Mouse (Mus musculus) activated CD4-positive, CD25-positive, alpha-beta regulatory T cell, adult 4 months (primary cell): ENCODE data around the gene Gm21972. TPM values are rescaled to one million over a fixed set of nuclear protein-coding genes. Genes with fewer than 3 reads are reported as not detected.

Experiments used
- ATAC-seq: one replicate; pipeline ENCODE4 v1.8.0; 2017
- polyA plus RNA-seq, 2 experiments: library from polyadenylated mRNA; unstranded; fragments of 100-300 nt; shearing (Covaris generic); gene quantifications; one replicate each; pipeline ENCODE4 v1.2.1; 2017

Gm21972 gene
- polyA plus RNA-seq, 2 experiments from 2014 or later: not detected

DNA sequence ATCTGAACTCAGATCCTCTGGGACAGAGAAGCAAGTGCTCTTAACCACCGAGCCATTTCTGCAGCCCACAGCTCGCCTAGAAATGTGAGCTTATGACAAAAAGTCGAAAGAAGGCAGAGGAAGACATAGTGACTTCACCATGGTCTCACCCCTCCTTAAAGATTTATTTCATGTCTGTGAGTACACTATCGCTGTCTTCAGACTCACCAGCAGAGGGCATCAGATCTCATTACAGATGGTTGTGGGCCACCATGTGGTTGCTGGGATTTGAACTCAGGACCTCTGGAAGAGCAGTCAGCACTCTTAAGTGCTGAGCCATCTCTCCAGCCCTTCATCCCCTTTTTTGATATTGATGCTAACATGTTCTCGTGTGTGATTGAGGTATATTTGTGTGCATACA is 41.2 kb downstream of the Gm21972 start:
- no peak for ATAC-seq

DNA sequence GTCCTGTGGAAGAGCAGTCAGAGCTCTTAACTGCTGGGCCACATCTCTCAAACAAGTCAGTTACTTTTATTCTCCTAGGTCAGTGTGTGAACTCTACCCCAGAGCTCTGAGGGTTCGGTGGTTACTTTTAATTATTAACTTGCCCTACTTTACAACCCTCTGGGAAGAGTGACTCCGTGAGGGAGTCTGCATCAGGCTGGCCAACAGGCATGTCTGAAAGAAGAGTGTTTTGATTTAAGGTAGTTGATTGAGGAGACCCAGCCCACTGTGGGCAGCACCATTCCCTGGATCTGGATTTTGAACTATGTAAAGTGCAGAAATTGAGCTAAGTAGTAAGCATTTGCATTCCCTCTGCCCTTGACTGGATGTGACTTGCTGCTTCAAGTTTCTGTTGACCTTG is 42.6 kb downstream of the Gm21972 start:
- no peak for ATAC-seq

DNA sequence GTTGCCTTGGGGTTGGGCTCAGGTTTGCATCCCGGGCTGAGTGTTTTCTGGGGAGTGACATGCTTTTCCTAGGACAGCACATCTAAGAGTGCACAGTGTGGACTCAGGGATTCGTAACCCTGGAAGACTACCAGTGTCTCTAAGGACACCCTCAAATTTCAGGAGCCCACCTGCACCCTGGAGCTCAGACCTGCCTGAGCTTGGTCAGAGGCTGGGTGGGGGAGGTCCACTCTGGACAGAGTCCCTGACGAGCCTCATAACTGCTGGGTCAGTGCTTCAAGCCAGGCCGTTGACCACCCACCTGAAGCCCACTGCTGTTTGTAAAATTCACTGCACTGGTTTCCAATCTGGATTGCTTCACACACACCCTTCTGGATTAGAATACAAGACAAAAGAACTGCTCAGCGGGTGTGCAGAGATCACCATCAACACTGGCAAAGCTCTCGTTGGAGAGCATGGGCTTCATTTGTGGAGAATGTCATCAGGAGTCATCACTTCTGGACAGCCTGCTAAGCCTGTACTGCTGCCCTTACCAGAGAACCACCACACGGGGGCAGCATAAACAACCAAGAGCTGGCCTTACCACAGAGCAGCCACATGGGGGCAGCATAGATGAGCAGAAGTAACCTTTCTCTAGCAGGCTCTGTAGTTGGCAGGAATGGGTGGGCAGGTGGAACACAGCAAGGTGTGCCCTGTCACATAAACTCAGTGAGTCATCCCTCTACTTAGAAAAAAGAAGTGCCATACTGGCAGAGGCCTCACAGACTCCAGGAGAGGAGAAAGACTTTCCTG is 45.2 kb downstream of the Gm21972 start:
- peak; percentile 94 for ATAC-seq

DNA sequence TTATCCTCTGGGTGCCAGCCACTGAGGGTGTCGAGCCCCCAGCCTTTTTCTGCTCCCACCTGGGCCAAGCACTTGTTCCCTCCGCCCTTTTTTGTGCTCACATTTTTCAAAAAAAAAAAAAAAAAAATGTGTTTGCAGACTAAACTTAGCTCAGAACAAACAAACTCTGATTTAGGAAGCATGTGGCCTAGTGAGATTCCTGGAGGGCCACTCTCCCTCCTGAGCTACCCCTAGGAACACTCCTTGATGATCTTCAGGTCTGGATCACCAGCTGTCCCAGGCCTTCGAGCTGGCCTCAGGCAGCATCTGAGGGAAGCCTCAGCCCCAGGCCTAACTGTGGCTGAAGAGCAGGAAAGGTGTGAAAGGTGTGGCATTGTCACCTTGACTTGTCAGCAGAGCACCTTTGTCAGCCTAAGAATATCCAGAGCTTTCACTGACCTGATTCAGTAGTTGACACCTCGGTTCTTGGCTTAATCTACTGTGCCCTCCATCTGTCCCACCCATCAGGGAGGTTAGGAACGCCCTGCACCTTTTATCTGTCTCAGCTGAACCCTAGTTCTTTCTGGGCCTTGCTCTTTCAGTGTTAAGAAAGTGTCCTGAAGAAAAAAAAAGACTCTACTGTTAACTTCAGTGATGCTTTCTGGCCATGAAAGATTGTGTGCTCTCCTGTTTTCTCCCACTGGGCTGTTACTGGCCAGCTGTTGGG is 48.7 kb downstream of the Gm21972 start:
- no peak for ATAC-seq

GRCm38 (mm10) chr1:86183577-86184263 is 50.3 kb downstream of the Gm21972 start:
- ATAC-seq: no peak

GRCm38 (mm10) chr1:86186762-86187161 is 53.3 kb downstream of the Gm21972 start:
- ATAC-seq: no peak

DNA sequence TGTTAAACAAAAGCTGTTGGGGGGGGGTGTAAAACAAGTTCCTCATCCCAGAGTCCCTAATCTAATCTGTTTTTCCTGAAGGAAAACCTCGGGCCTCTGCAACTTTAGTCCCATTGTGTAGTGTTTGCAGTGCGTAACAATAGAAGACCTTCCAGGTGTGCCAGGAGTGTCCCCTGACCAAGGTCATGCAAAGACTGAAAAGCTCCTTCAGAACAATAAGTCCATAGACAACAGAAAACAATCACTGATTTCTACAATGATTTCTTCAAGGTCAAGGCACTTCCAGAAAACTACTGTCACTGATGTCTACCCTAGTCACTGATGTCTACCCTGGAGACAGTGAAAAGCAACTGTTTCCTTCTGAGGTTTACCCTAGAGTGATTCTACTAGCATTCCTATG is 54.4 kb downstream of the Gm21972 start:
- ATAC-seq: no peak

GRCm38 (mm10) chr1:86188271-86188670 is 54.8 kb downstream of the Gm21972 start:
- ATAC-seq: no peak

GRCm38 (mm10) chr1:86189034-86189702 is 55.7 kb downstream of the Gm21972 start:
- ATAC-seq: no peak

- no peak for ATAC-seq
Measured at GRCm38 (mm10) chr1:86190843-86191242, 57.4 kb downstream of the Gm21972 start.

DNA sequence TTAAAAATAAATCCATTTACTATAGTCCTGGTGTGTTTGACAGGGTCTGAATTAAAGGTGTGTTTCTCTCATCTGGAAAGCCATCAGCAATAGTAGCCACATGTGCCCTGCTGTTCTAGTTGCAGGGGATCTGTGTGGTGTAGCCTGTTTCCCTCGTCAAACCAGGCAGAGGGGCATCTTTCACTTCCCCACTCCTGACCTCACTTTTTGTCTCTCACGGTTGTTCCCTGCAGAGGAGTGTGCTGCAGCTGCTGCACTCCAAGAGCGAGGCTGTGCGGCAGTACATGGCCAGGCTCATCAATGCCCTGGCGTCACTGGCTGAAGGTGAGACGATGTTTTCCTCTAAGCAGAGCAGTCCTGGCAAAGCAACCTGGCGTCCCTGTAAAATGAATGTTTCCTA is 60.6 kb downstream of the Gm21972 start:
- ATAC-seq: no peak

GRCm38 (mm10) chr1:86198276-86198675 is 64.8 kb downstream of the Gm21972 start:
- no peak for ATAC-seq

DNA sequence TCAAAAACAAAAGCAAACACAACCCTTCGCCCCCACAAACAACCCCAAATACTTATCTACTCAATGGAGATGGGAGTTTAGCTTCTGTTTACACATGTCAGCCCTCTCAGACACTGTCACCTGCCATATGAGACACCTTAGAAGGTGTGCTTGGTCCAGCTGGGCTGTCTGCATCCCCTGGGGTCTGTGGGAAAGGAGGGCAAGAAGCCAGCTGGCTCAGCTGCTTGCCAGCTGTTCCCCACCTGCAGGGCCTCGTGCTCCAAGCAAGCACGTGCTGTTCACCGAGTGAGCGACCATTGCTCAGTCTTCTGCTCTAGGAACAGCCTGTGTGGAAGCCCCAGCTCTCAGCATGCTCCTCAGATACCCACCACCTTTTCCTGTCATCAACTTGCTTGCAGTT is 65.6 kb downstream of the Gm21972 start:
- no peak for ATAC-seq

DNA sequence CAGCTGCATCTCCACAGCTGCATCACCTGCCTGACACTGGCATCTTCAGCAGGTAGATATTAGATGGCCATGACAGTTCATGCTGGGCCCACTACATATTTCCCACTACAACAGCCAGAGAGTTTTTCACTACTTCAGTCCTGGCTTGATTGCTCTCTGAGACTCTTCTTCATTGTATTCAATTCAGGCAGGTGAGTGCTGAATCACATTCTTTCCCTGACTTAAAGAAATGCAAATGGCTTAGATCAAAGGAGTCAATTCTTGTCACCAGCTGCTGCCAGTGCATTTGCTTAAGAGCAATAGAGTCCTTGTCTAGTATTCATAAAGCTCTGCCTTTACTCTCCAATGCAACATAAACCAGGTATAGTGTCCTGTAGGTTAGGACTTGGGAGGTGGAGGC is 67.9 kb downstream of the Gm21972 start:
- no peak for ATAC-seq

DNA sequence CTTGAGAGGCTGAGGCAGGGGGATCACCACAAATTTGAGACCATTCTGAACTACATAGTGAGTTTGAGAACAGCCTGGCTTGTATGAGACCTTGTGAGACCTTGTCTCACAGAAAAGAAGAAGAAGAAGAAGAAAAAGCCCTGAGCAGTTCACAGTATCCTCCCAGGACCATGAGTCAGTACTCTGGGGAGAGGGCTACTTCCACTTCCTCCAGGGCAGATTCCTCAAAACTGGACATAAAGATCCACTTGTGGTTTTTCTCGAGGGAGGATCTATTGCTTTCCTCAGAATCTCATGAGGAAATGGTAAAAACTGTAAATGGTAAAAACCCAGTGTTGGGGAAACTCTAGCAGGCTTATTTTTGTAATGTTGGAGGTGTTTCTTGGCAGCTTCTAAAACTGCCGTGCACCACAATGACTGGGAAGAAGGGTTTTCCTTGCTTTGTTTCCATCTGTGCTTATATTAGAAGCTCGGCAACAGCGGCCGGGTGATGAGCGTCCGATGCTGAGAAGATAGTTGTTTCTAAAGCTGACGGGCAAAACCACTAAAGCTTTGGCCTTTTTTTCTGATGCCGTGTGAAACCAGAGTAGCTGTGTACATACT is 69.3 kb downstream of the Gm21972 start:
- ATAC-seq: no peak

DNA sequence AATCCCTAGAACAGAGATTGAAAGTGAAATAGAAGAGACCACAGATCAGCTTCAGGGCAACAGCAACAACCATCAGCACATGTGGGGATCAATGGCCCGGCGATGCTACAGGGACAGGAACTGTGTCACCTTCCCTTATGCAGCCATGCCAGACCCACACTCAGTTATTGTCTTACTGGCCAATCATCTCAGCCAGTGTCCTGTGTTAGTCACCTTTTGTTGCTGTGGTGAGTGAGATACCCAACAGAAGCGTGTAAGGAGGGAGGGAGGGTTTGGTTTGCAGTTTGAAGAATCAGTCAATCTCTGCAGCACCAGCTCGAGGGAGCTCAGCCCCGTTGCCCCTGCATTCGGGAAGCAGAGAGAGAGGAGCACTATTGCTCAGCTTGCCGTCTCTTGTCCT is 77.2 kb downstream of the Gm21972 start:
- ATAC-seq: no peak

DNA sequence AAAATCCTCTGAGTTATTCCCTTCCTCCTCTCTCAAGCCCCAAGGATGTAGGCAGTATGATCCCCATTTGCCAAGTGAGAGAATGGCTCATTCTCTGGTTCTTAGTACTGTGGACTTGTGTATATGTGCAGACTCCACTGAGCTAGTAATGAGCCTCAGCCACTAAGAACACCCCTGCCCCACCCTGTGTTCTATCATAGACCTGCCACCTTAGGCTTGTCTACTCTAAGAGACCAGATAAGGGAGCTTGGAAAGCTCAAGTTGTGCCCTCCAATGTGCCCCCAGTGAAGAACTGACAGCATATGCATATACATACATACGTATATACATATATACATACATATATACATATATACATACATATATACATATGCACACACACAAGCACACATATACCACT is 78.1 kb downstream of the Gm21972 start:
- ATAC-seq: no peak

Other genes starting within 250 kb of the Gm21972 start
- gene Itm2c, start 239.4 kb upstream of the Gm21972 start, polyA plus RNA-seq: 100 to 1,000 TPM in 1 of 2 experiments, 10 to 100 TPM in 1; 75.8 to 126 TPM
- gene 4933407L21Rik, start 205.2 kb upstream of the Gm21972 start, polyA plus RNA-seq: 1 to 10 TPM in 1 of 2 experiments, under 1 TPM in 1; 0.51 to 1.5 TPM
- 1 to 10 TPM; 1.9 to 6.8 TPM for gene Gpr55, start 172.6 kb upstream of the Gm21972 start, polyA plus RNA-seq
- gene Spata3, start 116.8 kb upstream of the Gm21972 start, polyA plus RNA-seq: under 1 TPM in 1 of 2 experiments, not detected in 1; 0.49 TPM
- under 1 TPM in 1 of 2 experiments, not detected in 1; 0.21 TPM for gene 2810459M11Rik, start 87.8 kb upstream of the Gm21972 start, polyA plus RNA-seq
- gene Psmd1, start 69.2 kb upstream of the Gm21972 start, polyA plus RNA-seq: 10 to 100 TPM; 79.9 to 86.8 TPM
- under 1 TPM in 1 of 2 experiments, not detected in 1; 0.45 TPM for gene Htr2b, start 21.7 kb upstream of the Gm21972 start, polyA plus RNA-seq
- 1 to 10 TPM; 3.8 to 7.7 TPM for gene Armc9, start 21.1 kb downstream of the Gm21972 start, polyA plus RNA-seq
- under 1 TPM in 1 of 2 experiments, not detected in 1; 0.18 TPM for gene B3gnt7, start 169.2 kb downstream of the Gm21972 start, polyA plus RNA-seq
- gene Ncl, start 225.8 kb downstream of the Gm21972 start, polyA plus RNA-seq: 100 to 1,000 TPM; 383 to 392 TPM